Mouse (Mus musculus) heart, postnatal 36 days (tissue): ENCODE results near the gene Oprm1. TPM values are rescaled to one million over a fixed set of nuclear protein-coding genes. Genes with fewer than 3 reads are reported as not detected.

ENCODE experiments used
- DNase-seq, 2 experiments: peaks; one replicate each; pipeline ENCODE4 v3.0.0; 2021 to 2022
- intact Hi-C: fragments of 180-260 bp; cut with DNase I; formaldehyde crosslinking; loops from one replicate; pipeline ENCODE4 v1.15.1; 2025
- total RNA-seq, 2 experiments: library from RNA; stranded (reverse); gene quantifications; 2 replicates each; pipeline ENCODE4 v1.2.3; 2021

Oprm1 gene
- total RNA-seq, 2 experiments from 2014 or later = not detected

- DNase-seq = no peak
- intact Hi-C loops = loop anchor here (1.0 to 10.0 kb wide), 3 partner anchors 136 to 1042 kb away; partner anchors contain the start of gene Cnksr3
Measured at GRCm38 (mm10) chr10:7076662-7077211, 318.4 kb downstream of the Oprm1 start.

GRCm38 (mm10) chr10:7077389-7077808, 319.1 kb downstream of the Oprm1 start:
- intact Hi-C loops = loop anchor here (5.0 to 10.0 kb wide), 2 partner anchors 190 to 1043 kb away; no protein-coding TSS in a partner anchor

GRCm38 (mm10) chr10:7077971-7078370, 319.7 kb downstream of the Oprm1 start:
- intact Hi-C loops = loop anchor here (5.0 to 10.0 kb wide), 2 partner anchors 191 to 1043 kb away; no protein-coding TSS in a partner anchor
- no peak for DNase-seq

More at GRCm38 (mm10) chr10:7077389-7077808, 319.1 kb downstream of the Oprm1 start:
- DNase-seq = no peak

Other genes starting within 250 kb of the Oprm1 start
- gene Gm10945, start 3.3 kb downstream of the Oprm1 start, total RNA-seq = not detected